Mouse (Mus musculus) thymus, postnatal 10 days (tissue): Measurements from ENCODE around the gene Drap1.
"Not testable (repeated sequence)": the region's sequence is repeated elsewhere in the genome, so short reads cannot be mapped to it uniquely, and the experiment has no call there.

ENCODE experiments used
- DNase-seq, 2 experiments: peaks; one replicate each; pipeline ENCODE4 v3.0.0; 2021; ENCODE audit warnings: low spot score in 2 of 2

Drap1 gene

GRCm38 (mm10) chr19:5419630-5420029 is 5.1 kb downstream of the Drap1 start:
- DNase-seq, result no peak

- DNase-seq, result no peak
Observed at GRCm38 (mm10) chr19:5418750-5419466, 5.9 kb downstream of the Drap1 start.

- no peak for DNase-seq
Observed at GRCm38 (mm10) chr19:5414534-5414957, 10.2 kb downstream of the Drap1 start.

- no peak for DNase-seq
Observed at GRCm38 (mm10) chr19:5413840-5414239, 10.9 kb downstream of the Drap1 start.

- DNase-seq, result no peak
Observed at GRCm38 (mm10) chr19:5411961-5412360, 12.8 kb downstream of the Drap1 start.

- no peak for DNase-seq
Observed at GRCm38 (mm10) chr19:5410641-5411040, 14.1 kb downstream of the Drap1 start.

GRCm38 (mm10) chr19:5409068-5409467 is 15.7 kb downstream of the Drap1 start:
- no peak for DNase-seq

- no peak for DNase-seq
Observed at GRCm38 (mm10) chr19:5408057-5409001, 16.4 kb downstream of the Drap1 start.

GRCm38 (mm10) chr19:5407133-5407532 is 17.6 kb downstream of the Drap1 start:
- DNase-seq, result peak; percentile 50 to 72

- DNase-seq, result not testable (repeated sequence)
Observed at GRCm38 (mm10) chr19:5406531-5407126, 18.1 kb downstream of the Drap1 start.

GRCm38 (mm10) chr19:5405924-5406323 is 18.9 kb downstream of the Drap1 start:
- DNase-seq, result no peak

GRCm38 (mm10) chr19:5402293-5402692 is 22.5 kb downstream of the Drap1 start, which contains the start of gene Tsga10ip:
TSS of gene Tsga10ip (minus strand) at chr19:5402526.
- no peak for DNase-seq

GRCm38 (mm10) chr19:5401073-5401472 is 23.7 kb downstream of the Drap1 start:
- DNase-seq, result not testable (repeated sequence)

GRCm38 (mm10) chr19:5395371-5395770 is 29.4 kb downstream of the Drap1 start:
- DNase-seq, result no peak

GRCm38 (mm10) chr19:5394168-5394567 is 30.6 kb downstream of the Drap1 start:
- DNase-seq, result no peak

GRCm38 (mm10) chr19:5392892-5393291 is 31.9 kb downstream of the Drap1 start:
- no peak for DNase-seq

GRCm38 (mm10) chr19:5390416-5390815 is 34.4 kb downstream of the Drap1 start:
- DNase-seq, result peak; percentile 36 to 37

- peak; percentile 78 to 79 for DNase-seq
Observed at GRCm38 (mm10) chr19:5389647-5390046, 35.1 kb downstream of the Drap1 start.

- DNase-seq, result peak; percentile 93 to 94
Observed at GRCm38 (mm10) chr19:5388588-5389242, 36.1 kb downstream of the Drap1 start, which contains the start of gene Sart1. TSS of gene Sart1 (minus strand) at chr19:5388703.

- DNase-seq, result no peak
Observed at GRCm38 (mm10) chr19:5388011-5388441, 36.8 kb downstream of the Drap1 start.

GRCm38 (mm10) chr19:5384715-5385114 is 40.1 kb downstream of the Drap1 start:
- DNase-seq, result no peak
